Mouse (Mus musculus) liver, embryonic 14.5 days (tissue): ENCODE results near the gene Secisbp2. TPM values are rescaled to one million over a fixed set of nuclear protein-coding genes. Genes with fewer than 3 reads are reported as not detected.

Experiments
- ATAC-seq: fragments of 200-750 bp; cut with Nextera tagmentation; 2 replicates; pipeline ENCODE4 v1.8.0; 2017; ENCODE audit warnings: moderate number of reproducible peaks, mild to moderate bottlenecking, moderate library complexity; ENCODE audit not compliant: insufficient read depth
- DNase-seq, 3 experiments: peaks; one replicate each; pipeline ENCODE4 v3.0.0-alpha.2; 2012 to 2013; ENCODE audit warnings: low read depth in 3 of 3, low spot score in 3 of 3
- H3K27ac ChIP-seq: fragments of 300-500 bp; sonication (generic); 2 replicates; pipeline ENCODE4 v1.5.1; 2014; ENCODE audit warnings: moderate library complexity, mild to moderate bottlenecking, control low read depth, inconsistent platforms
- H3K27me3 ChIP-seq: fragments of 300-500 bp; sonication (generic); 2 replicates; pipeline ENCODE4 v1.6.1; 2014; ENCODE audit warnings: mild to moderate bottlenecking, low read length, moderate library complexity; ENCODE audit not compliant: control insufficient read depth, insufficient read depth
- H3K36me3 ChIP-seq: fragments of 300-500 bp; sonication (generic); replicated peaks from 2 replicates; pipeline ENCODE4 v1.6.1; 2014; ENCODE audit warnings: low read depth; ENCODE audit not compliant: control insufficient read depth, insufficient read depth
- H3K4me1 ChIP-seq, 2 experiments: fragments of 200-500 bp in 1 of 2; fragments of 300-500 bp in 1 of 2; sonication (generic) in 1 of 2; replicated peaks; 2 replicates each; pipeline ENCODE4 v1.6.1; 2012 to 2014; ENCODE audit warnings: antibody characterized with exemption in 1 of 2, inconsistent platforms in 1 of 2, low read length in 1 of 2; ENCODE audit not compliant: control insufficient read depth in 2 of 2, insufficient read depth in 2 of 2
- H3K4me2 ChIP-seq: fragments of 300-500 bp; sonication (generic); 2 replicates; pipeline ENCODE4 v1.6.1; 2014; ENCODE audit warnings: low read depth, mild to moderate bottlenecking, control low read depth, moderate library complexity
- H3K4me3 ChIP-seq, 2 experiments: fragments of 200-500 bp in 1 of 2; fragments of 300-500 bp in 1 of 2; sonication (generic) in 1 of 2; 2 replicates each; pipeline ENCODE4 v1.5.1; 2012 to 2014; ENCODE audit warnings: low read depth in 2 of 2, low read length in 2 of 2, mild to moderate bottlenecking in 2 of 2, control low read depth in 1 of 2, inconsistent platforms in 1 of 2, moderate library complexity in 1 of 2; ENCODE audit not compliant: insufficient read depth in 1 of 2
- H3K9ac ChIP-seq: fragments of 300-500 bp; sonication (generic); replicated peaks from 2 replicates; pipeline ENCODE4 v1.6.1; 2014; ENCODE audit warnings: mild to moderate bottlenecking, control low read depth, moderate library complexity
- H3K9me3 ChIP-seq: fragments of 300-500 bp; sonication (generic); 2 replicates; pipeline ENCODE4 v1.6.1; 2016; ENCODE audit warnings: low read length, mixed read lengths; ENCODE audit not compliant: control insufficient read depth
- CTCF ChIP-seq: IDR thresholded peaks from 2 replicates; pipeline ENCODE4 v1.5.1; 2016; ENCODE audit warnings: antibody characterized with exemption, low read depth, control low read depth
- EP300 ChIP-seq: IDR thresholded peaks from 2 replicates; pipeline ENCODE4 v1.6.1; 2016; ENCODE audit warnings: antibody characterized with exemption, low read depth
- WGBS: fragments of 180-500 bp; shearing (Covaris S2); extraction: QIAGEN DNeasy Blood & Tissue Kit; methylation state at CpG from one replicate; pipeline ENCODE4 v1.1.7; 2014; ENCODE audit not compliant: insufficient replicate concordance; 5-methylcytosine and 5-hydroxymethylcytosine counted together
- polyA plus RNA-seq, 2 experiments: library from polyadenylated mRNA; depleted of rRNA in 1 of 2; stranded (reverse) in 1 of 2; unstranded in 1 of 2; fragments of >200 nt; fragmentation: Nextera tagmentation in 1 of 2; extraction: Ambion mirVana in 1 of 2; gene quantifications; 2 replicates each; pipeline versions ENCODE4 v1.2.1 to v1.2.3; 2012 to 2014

The Secisbp2 gene
- polyA plus RNA-seq, 2 experiments = 11.8 to 12.2 TPM

DNA sequence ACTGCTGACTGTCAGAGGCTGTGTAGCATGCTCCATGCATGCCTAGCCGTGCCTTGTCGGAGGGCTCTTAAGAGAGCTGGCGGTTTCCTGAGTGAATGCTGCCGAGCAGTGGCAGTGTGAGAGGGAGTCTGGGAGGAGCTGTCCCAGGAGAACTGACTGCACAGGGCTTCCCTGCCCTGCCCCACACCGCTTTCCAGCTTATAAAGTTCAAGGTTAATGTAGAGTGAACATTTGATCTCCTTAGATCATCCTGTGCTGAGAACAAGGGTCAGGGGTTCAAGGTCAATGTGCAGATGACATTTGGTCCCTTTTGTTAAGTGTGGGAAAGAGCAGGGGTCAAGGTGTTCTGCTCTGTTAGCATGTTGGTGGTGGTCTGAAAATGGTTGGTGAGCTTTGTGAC, 29.6 kb downstream of the Secisbp2 start:
- no peaks in the 10 kb centered on the region for H3K9me3 ChIP-seq
- no peak overlapping the region for H3K4me2 ChIP-seq
- peaks cover 86% of the 10 kb centered on the region for H3K36me3 ChIP-seq
- 82% methylated on average over 5 of the region's 5 CpGs for WGBS
- peaks cover 15 to 31% of the 10 kb centered on the region in 2 experiments for H3K4me1 ChIP-seq
- TF ChIP-seq EP300 (no peak), CTCF (no peak)
- H3K27ac ChIP-seq = no peak overlapping the region
- no peaks in the 10 kb centered on the region for H3K27me3 ChIP-seq
- H3K4me3 ChIP-seq = no peak overlapping the region
- H3K9ac ChIP-seq = no peak overlapping the region
- DNase-seq (no peak), ATAC-seq (no peak)

DNA sequence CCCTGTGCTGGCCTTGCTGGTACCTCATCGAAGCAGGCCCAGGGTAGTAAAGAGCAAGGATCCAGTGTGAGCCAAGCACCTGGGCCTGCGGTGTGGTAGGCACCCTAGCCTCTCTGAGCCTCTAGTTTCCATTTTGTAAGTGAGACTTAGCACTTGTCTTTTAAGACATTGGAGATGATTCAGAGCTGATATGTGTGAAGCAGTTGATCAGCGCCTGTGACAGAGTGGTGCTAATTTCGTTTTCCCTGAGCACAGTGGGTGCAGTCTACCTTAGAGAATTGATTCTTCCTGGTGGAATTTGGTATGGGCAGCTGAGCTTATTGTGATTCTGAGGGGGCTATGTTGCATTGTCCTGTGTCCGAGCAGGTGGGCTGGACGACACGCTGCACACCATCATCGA, 30.1 kb downstream of the Secisbp2 start:
- H3K4me2 ChIP-seq = no peak overlapping the region
- H3K4me1 ChIP-seq = peaks cover 14 to 28% of the 10 kb centered on the region in 2 experiments
- no peaks in the 10 kb centered on the region for H3K27me3 ChIP-seq
- H3K9me3 ChIP-seq = no peaks in the 10 kb centered on the region
- H3K36me3 ChIP-seq = peaks cover 80% of the 10 kb centered on the region
- no peak overlapping the region for H3K4me3 ChIP-seq
- no peak overlapping the region for H3K9ac ChIP-seq
- ATAC-seq (no peak), DNase-seq (no peak)
- H3K27ac ChIP-seq = no peak overlapping the region
- WGBS = 86% methylated on average over 8 of the region's 8 CpGs
- no peak for TF ChIP-seq CTCF
- TF ChIP-seq EP300 = no peak

DNA sequence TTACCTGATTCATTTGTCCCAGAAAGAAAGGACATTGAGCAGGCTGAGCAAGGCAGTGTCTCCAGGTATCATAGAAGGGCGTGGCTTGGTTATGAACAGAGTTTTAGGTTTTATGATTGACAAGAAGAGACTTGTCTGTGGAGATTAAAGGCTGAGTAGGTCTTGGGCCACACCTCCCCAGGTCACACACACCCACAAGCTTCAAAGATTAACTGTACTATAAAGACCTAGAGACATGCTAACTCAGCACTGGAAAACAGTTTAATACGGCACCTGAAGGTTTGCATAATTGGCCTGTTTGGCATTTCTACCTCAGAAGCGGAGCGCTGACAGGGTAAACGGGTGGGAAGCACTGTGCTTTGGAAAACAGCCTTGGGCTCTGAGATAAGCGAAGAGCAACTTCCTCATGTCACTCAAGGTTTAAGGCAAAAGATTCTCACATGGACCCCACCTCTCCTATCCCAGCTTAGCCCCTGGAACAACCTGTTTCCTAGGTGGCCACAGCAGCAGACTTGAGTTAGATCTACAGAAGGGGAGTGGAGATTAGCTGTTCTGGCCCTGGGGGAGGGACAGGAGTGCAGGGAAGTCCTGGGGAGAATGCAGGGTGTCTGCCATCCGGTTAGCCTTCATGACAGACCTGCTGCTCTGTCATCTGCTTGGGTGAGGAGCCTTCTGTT, 33.9 kb downstream of the Secisbp2 start:
- ATAC-seq = peak; percentile 14; the same call in 1 of the 2 replicates
- Histone ChIP-seq H3K27me3 (no peaks in the 10 kb centered on the region), H3K9ac (no peak overlapping the region), H3K36me3 (peaks cover 49% of the 10 kb centered on the region), H3K4me1 (peaks cover 0 to 13% of the 10 kb centered on the region in 2 experiments; a peak in 3 of 4 replicates), H3K27ac (no peak overlapping the region), H3K4me2 (no peak overlapping the region), H3K4me3 (no peak overlapping the region), H3K9me3 (no peaks in the 10 kb centered on the region)
- WGBS = 27% methylated on average over 7 of the region's 7 CpGs
- TF ChIP-seq EP300 (0 out of 2 replicates have a peak, but pooled peaks have one; percentile 16), CTCF (no peak)
- DNase-seq = no peak

DNA sequence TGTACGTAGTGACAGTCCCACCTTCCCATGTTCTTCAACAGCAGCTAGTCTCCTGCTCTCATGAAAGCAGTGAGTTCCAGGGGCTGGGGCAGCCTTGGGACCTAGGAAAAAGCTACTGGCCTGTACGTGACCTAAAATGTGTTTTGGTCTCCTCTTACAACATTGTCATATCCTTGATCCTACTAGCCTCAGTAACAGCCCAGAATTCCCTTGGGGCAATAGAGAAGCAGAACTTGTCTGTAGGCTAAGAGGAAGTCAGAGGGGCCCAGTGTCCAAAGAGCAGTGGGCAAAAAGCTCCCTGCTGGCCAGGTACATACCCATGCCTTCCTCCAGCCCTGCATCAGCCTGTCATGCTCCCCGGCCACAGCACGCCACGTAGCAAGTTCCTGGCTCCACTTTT, 35.5 kb downstream of the Secisbp2 start:
- 77% methylated on average over 5 of the region's 5 CpGs for WGBS
- Histone ChIP-seq H3K9ac (no peak overlapping the region), H3K9me3 (no peaks in the 10 kb centered on the region), H3K27ac (no peak overlapping the region), H3K4me3 (no peak overlapping the region), H3K27me3 (no peaks in the 10 kb centered on the region), H3K4me1 (peaks cover 0 to 13% of the 10 kb centered on the region in 2 experiments; a peak in 3 of 4 replicates), H3K4me2 (no peak overlapping the region), H3K36me3 (peaks cover 35% of the 10 kb centered on the region)
- ATAC-seq (no peak), DNase-seq (no peak)
- TF ChIP-seq EP300 (no peak), CTCF (no peak)

DNA sequence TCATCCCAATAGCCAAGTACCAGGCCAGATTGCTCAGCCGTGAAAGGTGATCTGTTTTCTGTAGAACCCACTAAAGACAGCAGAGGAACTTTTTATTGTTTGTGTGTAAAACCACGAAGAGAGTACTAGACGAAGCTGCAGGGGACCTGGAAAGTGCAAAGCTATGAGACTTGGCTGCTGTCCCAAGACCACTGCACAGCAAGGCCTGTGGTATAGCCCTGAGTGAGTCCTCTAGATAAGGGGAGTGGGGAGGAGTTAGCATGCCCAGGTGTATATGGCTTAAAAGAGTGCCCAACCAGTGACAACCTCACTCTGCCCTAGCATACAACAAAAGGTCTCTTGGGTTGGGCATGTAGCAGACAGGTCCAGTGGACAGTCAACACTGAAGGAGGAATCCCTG, 37.2 kb downstream of the Secisbp2 start:
- Histone ChIP-seq H3K4me1 (peaks cover 0 to 13% of the 10 kb centered on the region in 2 experiments; a peak in 3 of 4 replicates), H3K36me3 (peaks cover 18% of the 10 kb centered on the region), H3K4me3 (no peak overlapping the region), H3K9ac (no peak overlapping the region), H3K27ac (no peak overlapping the region), H3K4me2 (no peak overlapping the region), H3K9me3 (no peaks in the 10 kb centered on the region), H3K27me3 (no peaks in the 10 kb centered on the region)
- TF ChIP-seq EP300 = no peak
- TF ChIP-seq CTCF = no peak
- WGBS = 28% methylated on average over 3 of the region's 3 CpGs
- DNase-seq = no peak
- no peak; the same call in 1 of the 2 replicates for ATAC-seq
